Mouse (Mus musculus) olfactory bulb, adult 2 months (tissue): ENCODE measurements around the gene Fgfr2.

Experiments used
- CTCF ChIP-seq: fragments of 200-500 bp; IDR thresholded peaks from 2 replicates; pipeline ENCODE4 v1.5.1; 2012; ENCODE audit warnings: low read depth, mild to moderate bottlenecking, low read length, moderate library complexity; ENCODE audit not compliant: insufficient read depth
- POLR2A ChIP-seq: fragments of 200-500 bp; IDR thresholded peaks from 2 replicates; pipeline ENCODE4 v1.6.1; 2012; ENCODE audit warnings: mild to moderate bottlenecking, low read depth, low read length, moderate library complexity; ENCODE audit not compliant: insufficient read depth

- TF ChIP-seq CTCF: no peak
- no peak for TF ChIP-seq POLR2A
Measured at GRCm38 (mm10) chr7:132284795-132285194, 838.4 kb downstream of the Fgfr2 start.
